Mouse (Mus musculus) megakaryocyte progenitor cell, adult 5-6 weeks (primary cell): Measurements from ENCODE around the gene 2300009A05Rik. TPM values are rescaled to one million over a fixed set of nuclear protein-coding genes. Genes with fewer than 3 reads are reported as not detected.
A peak's percentile ranks its signal among the peaks of the same experiment; 100 is the strongest.

Source experiments
- ATAC-seq: replicated peaks from 2 replicates; pipeline ENCODE4 v1.8.0; 2016; ENCODE audit warnings: mild to moderate bottlenecking, moderate TSS enrichment, inconsistent platforms; ENCODE audit not compliant: poor library complexity
- total RNA-seq, 2 experiments: library from RNA; stranded (forward) in 1 of 2; stranded (reverse) in 1 of 2; fragments of 157-497, 149-512 nt in 1 of 2; fragments of 200-1000 nt in 1 of 2; gene quantifications; 2 replicates each; pipeline versions ENCODE4 v1.2.3 to v1.2.4; 2015 to 2017

2300009A05Rik gene
- total RNA-seq (2015): 17.9 and 21.9 TPM in 2 replicates
- total RNA-seq (2017): 2.9 and 6.9 TPM in 2 replicates

DNA sequence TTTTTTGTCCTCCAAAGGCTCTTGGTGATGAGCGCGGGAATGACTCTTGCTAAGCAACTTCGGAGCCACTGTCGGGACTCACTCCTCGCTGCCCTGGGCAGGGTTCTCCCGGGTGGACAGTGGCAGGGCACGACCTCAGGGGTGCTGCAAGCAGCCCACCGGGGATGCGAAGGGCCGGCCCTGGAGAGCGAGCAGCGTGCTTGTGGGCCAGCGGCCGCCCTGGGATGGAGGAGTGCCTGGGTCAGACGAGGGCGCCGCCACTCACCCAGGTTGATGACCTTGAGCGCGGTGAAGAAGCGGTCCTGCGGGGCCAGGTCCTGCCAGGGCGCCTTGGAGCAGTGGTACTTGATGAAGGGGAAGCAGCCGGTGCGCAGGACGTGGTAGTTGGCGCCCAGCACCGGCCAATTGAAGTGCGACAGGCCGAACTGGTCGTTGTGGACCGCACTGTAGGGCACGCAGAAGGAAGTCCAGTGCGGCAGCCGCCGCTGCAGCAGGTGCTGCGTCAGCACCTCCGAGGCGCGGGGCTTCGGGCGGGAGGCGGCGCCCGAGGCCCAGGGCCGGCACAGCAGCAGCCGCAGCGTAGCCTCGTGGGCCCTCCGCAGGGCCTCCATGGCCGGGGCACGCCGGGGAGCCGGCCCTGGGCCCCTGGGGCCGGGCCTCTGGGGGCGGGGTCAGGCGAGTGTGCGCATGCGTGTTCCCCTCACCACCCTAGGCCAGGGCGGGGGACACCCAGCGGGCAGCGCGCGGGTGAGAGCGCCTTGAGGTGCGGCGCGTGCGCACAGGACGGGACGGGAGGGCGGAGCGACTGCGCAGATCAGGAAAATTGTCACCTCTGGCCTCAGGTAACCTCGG is at the start of gene 2300009A05Rik:
Gene 2300009A05Rik, minus strand, starts transcription at position 636 of the 852 bp plus-strand sequence.
- peak; percentile 99 for ATAC-seq

DNA sequence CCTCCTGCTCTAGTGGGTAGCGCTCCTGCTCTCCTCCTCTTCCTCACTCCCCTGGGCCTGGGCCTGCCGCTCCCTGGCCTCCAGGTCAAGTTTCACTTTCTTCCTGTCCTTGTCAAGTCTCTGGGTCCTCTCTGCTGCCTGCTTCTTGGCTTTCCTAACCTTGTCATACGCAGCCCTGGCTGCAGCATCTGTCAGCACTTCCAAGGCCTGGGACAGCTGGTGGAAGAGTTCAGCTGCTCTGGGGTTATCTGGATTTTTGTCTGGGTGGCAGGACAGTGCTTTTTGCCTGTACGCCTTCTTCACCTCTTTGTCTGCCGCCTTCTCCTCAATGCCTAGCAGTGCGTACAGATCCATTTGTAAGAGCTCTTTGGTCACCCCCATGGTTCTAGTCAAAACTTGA is 44.6 kb upstream of the 2300009A05Rik start:
- ATAC-seq: no peak

DNA sequence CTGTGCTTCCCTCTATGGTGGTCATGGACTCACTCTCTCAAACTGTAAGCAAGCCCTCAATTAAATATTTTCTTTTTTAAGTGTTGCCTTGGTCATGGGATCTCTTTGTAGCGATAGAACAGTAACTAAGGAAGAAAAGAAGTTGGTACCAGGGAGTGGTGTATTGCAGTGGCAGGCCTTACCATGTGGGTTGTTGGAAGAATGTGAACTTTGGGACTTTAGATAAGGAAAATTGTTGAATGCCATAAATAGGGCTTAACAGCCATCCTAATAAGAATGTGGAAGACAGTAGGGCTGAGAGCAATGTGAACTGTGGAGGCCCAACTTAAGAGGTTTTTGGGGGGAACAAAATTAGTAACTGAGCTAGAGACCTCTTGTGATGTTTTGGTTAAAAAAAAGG is 31.6 kb upstream of the 2300009A05Rik start:
- ATAC-seq: no peak

DNA sequence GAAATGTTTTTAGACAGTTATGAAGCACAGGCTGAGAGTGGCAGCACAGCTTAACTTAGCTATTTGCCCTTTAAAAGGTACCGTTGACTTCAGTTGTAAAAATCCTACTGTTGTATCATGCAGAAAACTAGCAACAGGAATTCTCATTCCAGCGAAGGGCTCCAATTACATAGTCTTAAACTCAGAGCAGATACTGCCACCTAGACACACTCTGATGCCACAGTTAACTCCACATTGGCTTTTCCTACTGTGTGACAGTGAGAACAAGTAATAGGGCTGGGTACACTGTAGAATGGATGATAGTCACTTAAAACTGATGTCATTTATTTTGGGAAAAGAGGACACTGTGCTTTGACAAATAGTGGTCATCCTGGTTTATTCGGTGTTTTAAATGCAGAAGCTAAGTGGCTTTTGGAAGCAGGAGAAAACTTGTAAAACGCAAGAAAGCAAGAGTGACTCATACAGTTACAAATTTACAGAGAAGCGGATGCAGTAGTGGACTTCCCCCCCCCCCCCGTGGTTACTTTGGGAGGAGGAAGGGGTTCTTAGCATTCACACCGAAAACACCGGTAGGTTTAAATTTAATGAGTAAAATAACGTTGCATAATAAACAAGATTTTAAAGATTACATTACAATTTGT is 22.2 kb upstream of the 2300009A05Rik start:
- no peak for ATAC-seq

DNA sequence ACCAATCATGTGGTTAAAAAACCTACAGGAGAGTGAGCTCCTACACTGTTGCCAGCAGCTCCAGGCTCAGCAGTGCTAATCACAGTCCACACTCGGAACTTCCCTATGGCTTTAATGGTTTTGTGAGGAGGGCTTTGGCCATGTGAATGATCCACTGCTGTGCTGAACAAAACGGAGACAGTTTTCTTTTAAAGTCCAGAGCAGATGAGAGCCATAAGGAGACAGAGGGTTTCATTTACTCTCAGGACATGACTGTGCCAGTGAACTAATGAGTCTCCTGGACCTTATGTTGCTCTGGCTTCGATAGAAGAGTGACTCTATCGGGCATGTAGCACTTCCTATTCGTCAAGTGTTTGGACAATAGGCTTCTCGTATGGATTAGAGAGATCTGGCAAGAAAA is 21.4 kb upstream of the 2300009A05Rik start:
- no peak for ATAC-seq

DNA sequence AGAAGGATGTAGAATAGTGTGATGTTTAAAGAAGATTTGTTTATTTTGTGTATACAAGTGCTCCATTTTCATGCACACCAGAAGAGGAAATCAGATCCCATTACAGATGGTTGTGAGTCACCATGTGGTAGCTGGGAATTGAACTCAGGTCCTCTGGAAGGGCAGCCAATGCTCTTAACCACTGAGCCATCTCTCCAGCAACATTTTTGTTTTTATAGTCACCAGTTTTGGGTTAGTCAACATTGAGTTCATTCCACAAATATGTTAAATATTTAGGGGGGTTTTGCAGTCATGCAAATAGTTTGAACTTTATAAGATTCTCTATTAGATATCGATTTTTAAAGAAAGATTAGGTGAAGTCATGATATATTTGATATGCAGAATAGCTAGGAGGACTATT is 1.1 kb upstream of the 2300009A05Rik start:
- ATAC-seq: no peak

DNA sequence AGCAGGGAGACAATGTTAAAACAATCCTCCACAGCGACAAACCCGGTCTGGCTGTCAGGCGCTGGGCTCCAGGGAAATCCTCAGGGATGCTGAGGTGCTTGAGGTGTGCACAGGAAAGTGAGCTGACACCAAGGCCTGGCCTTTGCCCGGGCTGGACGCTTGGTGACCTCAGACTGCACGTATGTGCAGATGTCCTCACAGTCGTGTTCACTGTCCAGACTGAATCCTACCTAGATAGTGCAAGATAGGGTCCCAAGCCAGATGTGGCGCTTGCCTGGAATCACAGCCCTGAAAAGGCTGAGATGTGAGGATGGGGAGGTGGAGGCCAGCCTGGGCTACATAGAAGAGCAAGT is 393 bp upstream of the 2300009A05Rik start:
- no peak; the same call in 1 of the 2 replicates for ATAC-seq

DNA sequence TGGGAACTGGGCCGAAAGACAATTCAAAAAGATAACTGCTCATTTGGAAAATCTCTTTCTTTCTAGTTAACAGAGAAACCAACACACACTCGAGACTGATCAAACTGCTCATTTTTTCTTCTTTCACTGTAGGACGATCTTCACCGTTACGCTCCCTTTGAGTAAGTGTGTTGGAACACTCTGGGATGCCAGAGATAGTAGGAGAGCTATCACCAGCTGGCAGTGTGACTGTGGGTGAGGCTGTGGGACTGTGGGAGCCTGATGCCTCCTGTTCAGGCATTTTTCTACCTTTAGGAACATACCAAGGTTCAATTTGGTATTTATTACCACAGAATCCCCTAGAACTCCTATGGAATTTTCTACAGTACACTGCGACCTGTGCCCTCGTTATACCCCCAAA is 3.4 kb downstream of the 2300009A05Rik start:
- ATAC-seq: no peak

DNA sequence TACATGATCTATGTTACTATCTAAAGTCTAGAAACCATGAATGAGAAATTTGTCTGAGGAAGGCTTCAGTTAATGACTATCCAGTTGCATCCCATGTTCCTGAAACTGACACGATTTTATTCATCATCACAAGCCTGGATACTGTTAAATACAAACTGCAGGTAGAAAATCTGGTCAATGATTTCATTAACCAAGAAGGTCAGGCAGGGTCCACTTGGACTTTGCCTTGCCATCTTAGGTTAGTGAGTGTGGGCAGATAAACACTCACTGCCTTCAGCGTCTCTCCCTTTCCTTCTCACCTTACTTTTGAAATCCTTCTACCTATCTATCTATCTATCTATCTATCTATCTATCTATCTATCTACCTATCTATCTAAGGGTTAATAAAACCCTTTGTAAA is 7.7 kb downstream of the 2300009A05Rik start:
- no peak for ATAC-seq

DNA sequence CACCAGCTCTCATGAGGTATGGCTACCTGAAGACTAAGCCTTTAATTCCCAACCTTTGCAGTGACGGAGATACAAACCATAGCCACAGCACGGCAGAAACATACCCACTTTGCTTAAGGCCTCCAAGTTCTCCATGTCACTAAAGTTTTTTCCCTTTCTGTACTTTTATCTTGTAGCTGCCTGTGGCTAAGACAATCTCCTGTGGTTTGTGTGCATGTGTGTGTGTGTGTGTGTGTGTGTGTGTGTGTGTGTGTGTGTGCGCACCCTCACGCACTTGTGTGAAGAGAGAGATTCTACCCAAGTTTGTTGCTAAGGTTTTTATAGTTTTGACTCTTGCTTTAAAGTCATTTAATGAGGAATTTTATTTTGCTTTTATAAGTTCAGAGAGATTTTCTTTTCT is 16.3 kb downstream of the 2300009A05Rik start:
- 0 out of 2 replicates have a peak, but pooled peaks have one; percentile 17 for ATAC-seq

DNA sequence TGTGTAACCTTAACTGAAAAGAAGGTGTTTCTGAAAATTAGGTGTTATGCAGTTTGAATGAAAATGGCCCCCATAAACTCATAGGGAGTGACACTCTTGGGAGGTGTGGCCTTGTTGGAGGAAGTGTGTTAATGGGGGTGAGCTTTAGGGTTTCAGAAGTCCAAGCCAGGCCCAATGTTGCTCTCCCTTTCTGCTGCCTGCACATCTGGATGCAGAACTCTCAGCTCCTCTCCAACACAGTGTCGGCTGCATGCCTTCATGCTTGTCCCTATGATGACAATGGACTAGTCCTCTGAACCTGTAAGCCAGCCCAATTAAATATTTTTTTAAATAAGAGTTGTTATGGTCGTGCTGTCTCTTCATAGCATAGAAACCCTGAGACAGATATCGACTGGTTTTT is 18.7 kb downstream of the 2300009A05Rik start:
- ATAC-seq: no peak

DNA sequence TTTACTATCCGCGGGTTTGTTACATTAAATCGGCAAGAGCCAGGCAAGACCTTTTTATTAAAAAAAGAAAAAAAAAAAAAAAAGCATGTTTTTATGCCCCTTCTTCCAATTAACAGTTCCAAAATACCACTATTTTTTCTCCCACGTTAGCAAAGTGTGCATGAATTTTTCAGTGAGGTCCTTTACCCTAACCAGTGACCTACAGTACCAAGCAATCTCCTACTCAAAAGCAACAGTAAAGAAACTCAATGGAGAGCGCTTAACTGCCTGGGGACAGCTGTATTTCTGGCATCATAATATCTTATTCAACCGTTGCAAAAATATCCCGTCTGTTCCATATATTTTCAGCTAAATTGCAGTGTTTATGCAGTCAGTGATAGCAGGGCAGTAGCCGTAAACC is 20.9 kb downstream of the 2300009A05Rik start:
- ATAC-seq: no peak

DNA sequence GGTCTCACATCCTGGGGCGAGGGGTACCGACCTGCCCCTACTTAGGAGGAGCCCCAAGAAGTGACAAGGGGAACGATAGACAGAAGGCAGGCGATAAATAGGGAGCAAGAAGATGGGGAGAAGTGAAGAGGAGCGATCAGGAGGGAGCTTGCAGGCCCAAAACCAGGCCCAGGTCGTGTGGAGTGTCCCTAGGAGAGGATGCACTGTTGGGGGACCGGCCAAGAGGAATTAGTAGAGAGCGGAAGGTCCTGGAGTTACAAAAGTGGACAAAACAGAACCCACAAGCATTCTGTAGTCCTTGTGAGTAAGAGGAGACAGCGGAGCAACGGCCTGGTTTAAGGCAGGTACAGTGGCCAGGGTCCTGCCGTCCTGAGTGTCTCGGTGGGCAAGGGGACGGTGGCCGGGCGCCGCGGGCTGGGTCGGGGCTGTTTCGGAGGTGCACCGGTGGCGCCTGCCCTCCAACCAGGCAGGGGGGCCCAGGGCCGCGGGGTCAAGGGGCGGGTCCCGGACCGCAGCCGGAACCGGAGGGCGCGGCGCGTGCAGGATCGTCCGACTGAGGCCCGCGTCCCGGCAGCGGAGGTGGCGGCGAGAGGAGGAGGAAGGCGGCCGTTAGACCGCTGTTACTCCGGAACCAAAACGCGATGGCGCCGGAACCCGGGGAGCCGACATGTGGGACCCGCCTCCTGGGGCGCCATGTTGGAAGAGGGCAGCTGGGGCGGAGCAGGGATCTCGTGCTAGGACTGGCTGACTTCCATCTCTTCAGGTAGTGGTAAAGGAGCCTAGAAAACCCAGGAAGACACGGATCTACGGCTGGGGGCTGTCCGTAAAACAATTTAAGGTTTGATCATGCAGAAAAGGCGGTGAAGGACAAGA is 21.5 kb downstream of the 2300009A05Rik start, which contains the start of gene Map2k5:
Gene Map2k5, minus strand, starts transcription at position 633 of the 873 bp plus-strand sequence.
- peak; percentile 91 for ATAC-seq

DNA sequence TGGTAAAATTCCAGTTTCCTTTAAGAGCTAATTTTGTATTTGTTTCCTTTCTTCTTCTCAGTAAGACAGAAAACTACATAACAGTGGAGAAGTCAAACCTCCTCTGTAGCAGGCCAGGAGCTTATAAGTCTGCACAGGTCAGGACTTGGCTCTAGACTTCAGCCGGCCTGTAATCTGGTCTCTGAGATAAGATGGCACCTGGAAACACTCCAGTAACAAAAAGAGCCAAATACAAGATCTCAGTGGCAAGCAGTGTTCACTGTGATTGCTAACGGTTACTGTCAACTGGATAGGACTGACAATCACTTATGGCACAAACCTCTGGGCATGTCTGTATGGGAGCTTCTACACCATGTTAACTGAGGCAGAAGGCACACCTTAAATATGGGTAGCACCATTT is 25.7 kb downstream of the 2300009A05Rik start:
- no peak for ATAC-seq

DNA sequence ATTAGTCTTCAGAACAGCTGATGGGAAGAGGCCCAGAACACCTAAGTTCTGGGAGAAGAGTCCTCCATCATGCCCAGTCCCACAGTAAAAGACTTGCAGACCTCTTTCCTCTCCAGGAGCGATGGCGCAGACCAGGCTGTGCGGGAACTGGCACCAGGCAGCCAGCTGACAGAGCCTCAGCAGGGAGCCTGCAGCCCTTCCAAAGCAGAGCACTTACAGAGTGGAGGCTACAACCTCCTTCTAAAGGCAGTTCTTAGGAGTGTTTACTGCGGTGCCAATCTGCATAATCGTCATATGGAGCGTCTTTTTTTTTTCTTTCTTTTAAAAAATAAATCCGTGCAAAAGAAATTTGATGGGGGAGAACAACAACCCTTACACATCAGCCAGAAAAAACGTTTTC is 26.5 kb downstream of the 2300009A05Rik start:
- ATAC-seq: no peak

DNA sequence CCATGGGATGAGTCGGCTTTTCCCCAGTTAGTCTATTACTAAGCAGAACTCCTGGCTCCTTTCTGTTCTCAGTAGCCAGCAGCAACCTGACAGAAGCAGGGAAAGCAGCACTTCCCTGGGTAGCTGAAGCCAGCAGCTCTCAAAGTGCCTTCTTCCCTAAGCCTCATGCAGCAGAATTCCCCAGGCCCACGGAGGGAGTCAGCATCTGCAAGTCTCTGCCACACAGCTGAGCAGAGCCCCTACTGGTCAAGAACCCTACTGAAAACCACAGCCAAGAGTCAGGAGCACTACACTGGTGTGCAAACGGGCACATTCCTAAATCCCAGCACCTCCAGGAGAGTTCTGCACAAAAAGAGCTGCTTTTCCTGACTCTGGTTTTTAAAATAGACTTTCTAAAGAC is 38.6 kb downstream of the 2300009A05Rik start:
- no peak for ATAC-seq

DNA sequence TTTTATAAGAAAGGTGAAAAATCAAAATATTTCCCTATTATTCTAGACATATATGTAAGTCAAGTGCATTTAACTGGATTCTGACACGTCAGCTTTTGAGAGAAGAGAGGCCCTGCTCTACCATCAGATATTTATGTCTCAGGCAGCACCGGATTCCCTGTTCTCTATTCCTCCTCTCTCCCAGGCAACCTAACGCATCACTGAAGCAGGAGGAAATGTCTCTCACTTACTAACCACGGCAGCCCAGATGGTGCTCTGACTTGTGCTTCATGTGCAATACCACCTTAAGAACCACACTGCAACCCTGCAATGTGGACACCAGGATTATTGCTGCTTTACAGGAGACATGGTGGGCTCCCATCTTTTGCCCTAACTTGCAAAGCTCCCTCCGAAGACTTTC is 40.0 kb downstream of the 2300009A05Rik start:
- no peak for ATAC-seq

DNA sequence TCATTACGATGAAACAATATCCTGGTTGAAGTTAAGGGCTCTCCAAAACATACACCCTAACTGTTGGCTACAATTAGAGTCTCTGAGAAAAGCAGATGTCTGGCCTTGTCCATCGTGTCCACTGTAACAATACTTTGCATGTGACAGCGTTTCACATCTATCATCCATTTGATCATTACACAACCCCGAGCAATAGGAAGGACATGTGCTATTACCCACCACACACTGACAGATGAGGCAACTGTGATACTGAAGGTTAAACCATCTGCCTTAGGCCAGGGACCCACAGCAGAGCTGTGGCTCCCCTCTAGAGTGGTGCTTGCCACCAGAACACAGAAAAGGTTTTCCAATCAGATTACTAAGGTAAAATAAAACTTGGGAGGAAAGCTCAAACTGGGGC is 42.3 kb downstream of the 2300009A05Rik start:
- no peak for ATAC-seq

DNA sequence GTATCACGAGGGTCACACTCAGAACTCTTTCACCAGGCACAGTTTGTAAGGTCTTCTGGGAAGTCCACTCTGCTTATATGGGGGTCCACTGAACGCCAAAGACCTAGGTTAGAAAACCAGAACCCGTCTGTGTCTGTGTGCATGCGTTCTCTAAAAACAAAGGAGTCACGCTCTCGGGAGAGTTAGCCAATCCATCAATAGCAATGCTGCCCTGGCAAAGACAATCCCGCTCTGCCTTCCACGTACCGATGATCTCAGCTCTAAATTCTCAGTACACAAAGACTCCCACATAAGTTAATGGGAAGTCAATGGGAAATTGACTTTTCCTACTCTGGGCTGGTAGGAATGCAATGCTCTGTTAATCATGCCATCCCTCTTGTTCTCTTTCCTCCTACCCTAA is 42.8 kb downstream of the 2300009A05Rik start:
- ATAC-seq: no peak

DNA sequence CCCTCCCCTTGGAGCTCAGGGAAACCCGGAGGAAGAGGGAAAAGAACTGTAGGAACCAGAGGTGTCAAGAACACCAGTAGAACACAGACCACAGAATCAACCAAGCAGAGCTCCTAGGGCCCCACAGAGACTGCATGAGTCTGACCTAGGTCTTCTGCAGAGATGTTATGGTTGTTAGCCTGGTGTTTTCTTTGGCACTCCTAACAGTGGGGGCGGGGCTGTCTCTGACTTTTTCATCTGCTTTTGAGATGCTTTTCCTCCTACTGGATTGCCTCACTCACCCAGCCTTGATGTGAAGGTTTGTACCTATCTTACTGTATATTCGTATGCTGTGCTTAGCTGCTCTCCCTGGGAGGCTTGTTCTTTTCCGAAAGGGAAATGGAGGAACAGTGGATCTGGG is 44.9 kb downstream of the 2300009A05Rik start:
- ATAC-seq: no peak

DNA sequence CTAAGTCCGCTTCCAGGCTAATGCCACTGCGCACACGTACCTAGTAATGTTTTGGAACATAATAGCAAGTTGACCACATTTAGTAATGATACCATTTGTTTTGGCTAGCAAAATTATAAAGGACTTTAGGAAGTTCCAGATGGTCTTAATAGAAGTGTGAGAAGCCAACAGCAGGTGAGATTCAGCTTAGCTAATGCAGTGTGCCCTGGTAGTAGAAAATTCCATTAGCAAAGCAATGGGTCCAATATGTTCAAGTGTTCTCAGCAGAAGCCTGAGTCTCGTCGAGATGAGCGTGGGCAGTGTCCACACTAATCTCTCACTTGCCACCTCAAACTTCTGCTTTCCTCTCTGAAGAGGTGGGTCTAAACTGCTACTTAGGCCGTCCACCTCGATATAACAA is 49.0 kb downstream of the 2300009A05Rik start:
- no peak for ATAC-seq
